Mouse (Mus musculus) pancreas, adult 10 weeks (tissue): ENCODE measurements around the gene Parg. TPM values are rescaled to one million over a fixed set of nuclear protein-coding genes. Genes with fewer than 3 reads are reported as not detected.

Experiments used
- polyA plus RNA-seq: library from polyadenylated mRNA; stranded (reverse); fragments of 350-450 nt; fragmentation: Illumina TruSeq; extraction: RNeasy Lipid Tissue Mini Kit (QIAGEN cat#74804); gene quantifications from one replicate; pipeline ENCODE4 v1.2.3, GENCODE M21; 2015; ENCODE audit warnings: low read depth, low replicate concordance; ENCODE audit not compliant: insufficient read depth

Parg gene
- 4.7 TPM for polyA plus RNA-seq

GRCm38 (mm10) chr14:32201791-32202451 lies at the start of gene Parg, which contains the start of gene Timm23:
Gene Parg, plus strand, starts transcription at chr14:32201949.
Gene Timm23, minus strand, starts transcription at chr14:32201898.

GRCm38 (mm10) chr14:32159690-32160246 lies 42.0 kb upstream of the Parg start, which contains the start of gene Ncoa4:
Gene Ncoa4, plus strand, starts transcription at chr14:32159865.

DNA sequence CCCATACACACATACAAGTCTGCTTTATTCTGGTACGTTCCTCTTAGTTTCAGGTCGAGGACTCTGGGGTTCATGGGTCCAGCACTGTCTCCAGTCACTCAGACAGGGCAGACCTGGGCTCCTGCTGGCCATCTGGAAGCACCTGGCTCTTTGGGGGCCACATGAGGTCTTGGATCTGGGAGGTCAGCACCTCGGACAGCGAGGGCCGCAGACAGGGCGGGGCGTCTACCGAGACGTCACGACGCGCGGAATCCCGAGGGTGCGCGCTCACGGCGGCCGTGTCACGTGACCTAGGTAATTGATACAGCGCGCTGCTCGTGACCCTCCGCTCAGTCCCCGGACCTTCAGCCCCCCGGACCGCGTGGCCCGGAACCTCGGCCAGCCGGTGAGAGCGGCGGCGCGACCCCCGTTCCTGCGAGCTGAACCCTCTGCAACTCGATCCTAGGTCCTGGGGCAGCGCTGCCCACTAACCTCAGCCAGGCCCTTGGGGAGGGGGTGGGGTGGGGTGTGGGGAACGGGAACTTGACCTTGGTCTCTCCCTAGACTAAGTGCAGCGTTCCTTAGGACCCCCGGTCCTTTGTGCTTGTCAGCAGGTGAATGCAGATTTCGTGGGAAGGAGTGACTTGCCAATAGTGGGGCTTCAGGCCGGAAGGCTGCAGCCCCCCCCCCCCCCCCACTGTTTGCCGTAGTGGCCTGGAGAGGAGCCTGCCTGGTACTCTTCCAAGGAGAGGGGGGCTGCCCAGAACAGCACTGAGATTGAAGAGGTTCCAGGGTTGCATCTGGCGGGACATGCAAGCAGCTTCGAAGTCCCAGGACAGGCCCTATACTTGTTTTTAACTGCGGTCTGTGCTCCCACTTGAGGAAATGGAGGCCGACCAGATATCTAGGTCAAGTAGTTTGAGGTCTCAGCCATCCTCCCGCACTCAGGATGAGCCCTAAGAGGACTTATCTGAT lies 120.3 kb downstream of the Parg start, which contains the start of gene Ogdhl:
Gene Ogdhl (plus strand): TSS at position 288 of the 954 bp plus-strand sequence.

Other genes starting within 250 kb of the Parg start
- gene Galnt15, start 173.0 kb upstream of the Parg start, polyA plus RNA-seq: 6.9 TPM
- 4.5 TPM for gene Oxnad1, start 116.6 kb upstream of the Parg start, polyA plus RNA-seq
- gene Dph3, start 116.2 kb upstream of the Parg start, polyA plus RNA-seq: 23.4 TPM
- not detected for gene Msmb, start 59.9 kb upstream of the Parg start, polyA plus RNA-seq
- gene Ncoa4, start 42.1 kb upstream of the Parg start, polyA plus RNA-seq: 28.2 TPM
- gene Timm23, start 51 bp upstream of the Parg start, polyA plus RNA-seq: 28.4 TPM
- 2.8 TPM for gene Ogdhl, start 120.1 kb downstream of the Parg start, polyA plus RNA-seq
- gene 1700024G13Rik, start 186.4 kb downstream of the Parg start, polyA plus RNA-seq: not detected